Mouse (Mus musculus) midbrain, embryonic 14.5 days (tissue): ENCODE results near the gene Tctn3. TPM values are rescaled to one million over a fixed set of nuclear protein-coding genes. Genes with fewer than 3 reads are reported as not detected.

ENCODE experiments used
- ATAC-seq: fragments of 200-750 bp; cut with Nextera tagmentation; 2 replicates; pipeline ENCODE4 v1.8.0; 2017; ENCODE audit warnings: moderate number of reproducible peaks, moderate library complexity; ENCODE audit not compliant: low FRiP score, low TSS enrichment
- DNase-seq: peaks from one replicate; pipeline ENCODE4 v3.0.0-alpha.2; 2015
- H3K27ac ChIP-seq: fragments of 300-500 bp; sonication (generic); replicated peaks from 2 replicates; pipeline ENCODE4 v1.5.1; 2014; ENCODE audit warnings: mild to moderate bottlenecking, low read depth, low read length, moderate library complexity
- H3K27me3 ChIP-seq: fragments of 300-500 bp; sonication (generic); 2 replicates; pipeline ENCODE4 v1.6.1; 2014; ENCODE audit warnings: low read length, control low read depth, mixed read lengths; ENCODE audit not compliant: control insufficient read depth, insufficient read depth
- H3K36me3 ChIP-seq: fragments of 300-500 bp; sonication (generic); 2 replicates; pipeline ENCODE4 v1.6.1; 2014; ENCODE audit warnings: low read length, control low read depth; ENCODE audit not compliant: control insufficient read depth, insufficient read depth
- H3K4me1 ChIP-seq: fragments of 300-500 bp; sonication (generic); 2 replicates; pipeline ENCODE4 v1.6.1; 2014; ENCODE audit warnings: mild to moderate bottlenecking, antibody characterized with exemption, low read length, control low read depth; ENCODE audit not compliant: control insufficient read depth, insufficient read depth
- H3K4me2 ChIP-seq: fragments of 300-500 bp; sonication (generic); 2 replicates; pipeline ENCODE4 v1.6.1; 2014; ENCODE audit warnings: mild to moderate bottlenecking, low read length, moderate library complexity
- H3K4me3 ChIP-seq: fragments of 300-500 bp; sonication (generic); replicated peaks from 2 replicates; pipeline ENCODE4 v1.5.1; 2014; ENCODE audit warnings: low read depth, low read length
- H3K9ac ChIP-seq: fragments of 300-500 bp; sonication (generic); replicated peaks from 2 replicates; pipeline ENCODE4 v1.6.1; 2014; ENCODE audit warnings: mild to moderate bottlenecking, low read length, moderate library complexity
- H3K9me3 ChIP-seq: fragments of 300-500 bp; sonication (generic); 2 replicates; pipeline ENCODE4 v1.6.1; 2016; ENCODE audit warnings: low read length, control low read depth, mixed read lengths; ENCODE audit not compliant: control insufficient read depth
- WGBS: fragments of 180-500 bp; shearing (Covaris S2); extraction: QIAGEN DNeasy Blood & Tissue Kit; methylation state at CpG from one replicate; pipeline ENCODE4 v1.1.7; 2014; 5-methylcytosine and 5-hydroxymethylcytosine counted together
- polyA plus RNA-seq: library from polyadenylated mRNA; unstranded; fragments of >200 nt; fragmentation: Nextera tagmentation; extraction: Ambion mirVana; gene quantifications from 2 replicates; pipeline ENCODE4 v1.2.1, GENCODE M21; 2014

The Tctn3 gene
- polyA plus RNA-seq, 1 experiment from 2014 or later, result 13.7 TPM

DNA sequence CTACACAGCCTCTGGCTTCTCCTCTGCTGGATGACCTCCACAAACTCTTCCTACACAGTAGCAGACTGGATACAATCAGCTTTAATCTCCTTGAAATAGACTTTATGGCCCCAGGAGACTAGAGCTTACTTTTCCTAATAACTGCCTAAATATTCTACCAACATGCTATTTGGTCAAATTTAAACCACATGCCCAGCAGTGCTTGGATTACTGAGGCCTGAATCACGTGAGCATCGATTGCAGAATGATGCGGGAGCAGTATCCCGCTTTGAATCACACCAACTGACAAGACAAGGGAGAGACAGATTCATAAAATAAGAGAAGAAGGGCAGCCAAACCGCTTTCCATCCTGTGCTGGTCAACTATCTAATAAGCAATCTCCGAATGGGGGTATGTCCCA, 63.6 kb downstream of the Tctn3 start:
- no peak for ATAC-seq
- Histone ChIP-seq H3K27me3 (no peaks in the 10 kb centered on the region), H3K4me1 (no peaks in the 10 kb centered on the region), H3K9me3 (no peaks in the 10 kb centered on the region), H3K4me2 (no peak overlapping the region), H3K4me3 (no peak overlapping the region), H3K27ac (no peak overlapping the region), H3K36me3 (peaks cover 39% of the 10 kb centered on the region), H3K9ac (no peak overlapping the region)
- peak; percentile 13 for DNase-seq
- 70% methylated on average over 6 of the region's 6 CpGs for WGBS

Other genes with a start within 250 kb of the Tctn3 start
- 60.6 and 87.9 TPM in 2 replicates for gene Sorbs1, start 98.5 kb downstream of the Tctn3 start, polyA plus RNA-seq
- gene Aldh18a1, start 23.8 kb downstream of the Tctn3 start, polyA plus RNA-seq, result 45.2 and 57.8 TPM in 2 replicates
- 5.4 and 9.2 TPM in 2 replicates for gene Entpd1, start 133 bp upstream of the Tctn3 start, polyA plus RNA-seq
- 0.26 and 0.32 TPM in 2 replicates for gene Cc2d2b, start 136.5 kb upstream of the Tctn3 start, polyA plus RNA-seq
- gene Ccnj, start 219.0 kb upstream of the Tctn3 start, polyA plus RNA-seq, result 12.9 and 18.8 TPM in 2 replicates